ENCODE assay signal across 11 mouse cellular contexts in genomic region chr10:109861275-109861674, GRCm38 (mm10).
A peak's percentile ranks its signal among the peaks of the same experiment; 100 is the strongest.
DNase-seq lines count a peak whose midpoint lies in the region; ATAC-seq and TF ChIP-seq lines count a peak whose summit lies in the region.
"Had no signal": no experiment of that assay in that cellular context is flagged by ENCODE, and none has a peak within 500 bp of the region (broad histone marks: within the 10 kb centered on the region; RNA-seq: fewer than 3 reads in every experiment).

No protein-coding gene starts in this region.

- H3K4me3 ChIP-seq in gastrocnemius, adult 2 months = no peak overlapping the region
- H3K4me3 ChIP-seq: heart, embryonic 13.5 days; megakaryocyte, embryonic 14.5 days had no signal

- intact Hi-C loops in gastrocnemius, adult 2 months (cut with DNase I) = loop anchor here (1.0 kb wide), 1 partner anchor 96 kb away; no protein-coding TSS in a partner anchor
- intact Hi-C loops in gastrocnemius, postnatal 14 days (cut with DNase I; ENCODE audit: low total_unique reads) = loop anchor here (5.0 kb wide), 1 partner anchor 99 kb away; no protein-coding TSS in a partner anchor

- DNase-seq in gastrocnemius, adult 2 months = no peak
- no peak for DNase-seq in gastrocnemius, postnatal 14 days
- DNase-seq in 3T3-L1 (ENCODE audit: low read depth, low spot score) = peak; percentile 65
- DNase-seq in ZHBTc4 (ENCODE audit: low read depth, low spot score) = peak; percentile 30
- DNase-seq in right cerebral cortex, postnatal 14 days = no peak
- DNase-seq in right cerebral cortex, postnatal 36 days (ENCODE audit: low spot score in 2 of 2) = no peak
- DNase-seq in adrenal gland, postnatal 36 days = no peak
- DNase-seq: spleen, adult 18-20 months had no signal

- peak; percentile 74 for TF ChIP-seq CTCF in gastrocnemius, adult 2 months (IDR thresholded peaks at IDR 0.05)

- no peak overlapping the region for H3K27ac ChIP-seq in gastrocnemius, adult 2 months
- H3K27ac ChIP-seq: heart, embryonic 13.5 days had no signal

- peak; percentile 53; the same call in 1 of the 2 replicates for ATAC-seq in granulocyte monocyte progenitor cell, adult 5-6 weeks (replicated peaks; ENCODE audit: poor library complexity, severe bottlenecking)

Comparison
In these comparisons a context has a peak if more than half of its experiments do, and no peak if none do; other contexts are left out.
1. DNase-seq: peak in 3T3-L1 (single experiment) and ZHBTc4 (single experiment); none in gastrocnemius, adult 2 months (single experiment), gastrocnemius, postnatal 14 days (single experiment), right cerebral cortex, postnatal 14 days (single experiment), right cerebral cortex, postnatal 36 days (0 of 2) and adrenal gland, postnatal 36 days (0 of 2).